Mouse (Mus musculus): ENCODE results near the gene Rnf135. TPM values are rescaled to one million over a fixed set of nuclear protein-coding genes. Genes with fewer than 3 reads are reported as not detected.
"Not testable (repeated sequence)": the region's sequence is repeated elsewhere in the genome, so short reads cannot be mapped to it uniquely, and the experiment has no call there.

Rnf135 gene
- polyA plus RNA-seq, 1 experiment from 2014 or later: 3.1 TPM

DNA sequence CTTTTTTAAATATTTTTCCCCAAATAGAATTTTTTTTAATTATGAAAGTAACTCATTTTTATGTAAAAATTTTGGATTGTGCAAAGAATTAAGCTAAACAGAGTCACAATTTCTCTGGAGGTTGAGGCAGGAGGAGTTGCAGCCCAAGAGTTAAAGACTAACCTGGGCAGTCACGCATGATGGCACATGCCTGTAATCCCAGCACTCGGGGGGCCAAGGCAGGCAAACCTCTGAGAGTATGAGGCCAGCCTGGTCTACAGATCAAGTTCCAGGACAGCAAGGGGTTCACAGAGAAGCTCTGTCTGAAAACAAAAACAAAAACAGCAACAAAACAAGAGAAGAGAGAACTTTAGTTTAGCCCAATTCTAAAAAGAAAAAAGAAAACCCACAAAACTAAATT lies 19.4 kb upstream of the Rnf135 start:
- H3K9ac ChIP-seq (replicated peaks): no peak overlapping the region
- no peaks in the 10 kb centered on the region for H3K4me1 ChIP-seq (replicated peaks)
- WGBS: 35% methylated on average over 2 of the region's 2 CpGs
- H3K27me3 ChIP-seq: no peaks in the 10 kb centered on the region
- no peak overlapping the region for H3K4me2 ChIP-seq (replicated peaks)
- H3K9me3 ChIP-seq: no peaks in the 10 kb centered on the region
- no peaks in the 10 kb centered on the region for H3K36me3 ChIP-seq
- H3K27ac ChIP-seq: no peak overlapping the region
- H3K4me3 ChIP-seq (replicated peaks): no peak overlapping the region
- ATAC-seq: no peak

DNA sequence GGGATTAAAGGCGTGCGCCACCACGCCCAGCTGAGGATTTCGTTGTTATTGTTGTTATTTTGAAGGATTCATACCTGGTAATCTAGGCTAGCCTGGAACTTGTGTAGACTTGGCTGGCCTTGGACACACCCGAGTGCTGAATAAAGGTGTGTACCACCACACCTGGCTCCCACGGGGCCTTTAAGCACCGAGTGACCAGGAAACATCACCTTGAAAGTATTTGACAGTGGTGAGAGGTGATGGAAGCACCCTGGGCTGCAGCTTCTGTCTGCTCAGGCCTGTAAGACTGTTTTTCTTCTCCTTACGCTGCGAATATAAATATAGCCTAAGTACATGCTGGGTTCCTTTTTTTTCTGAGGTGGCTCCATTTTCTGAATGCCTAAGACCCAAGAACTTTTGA lies 15.5 kb upstream of the Rnf135 start:
- H3K4me2 ChIP-seq (replicated peaks): no peak overlapping the region
- no peak overlapping the region for H3K27ac ChIP-seq
- H3K36me3 ChIP-seq: no peaks in the 10 kb centered on the region
- no peak for ATAC-seq
- H3K27me3 ChIP-seq: no peaks in the 10 kb centered on the region
- no peak overlapping the region for H3K4me3 ChIP-seq (replicated peaks)
- no peaks in the 10 kb centered on the region for H3K9me3 ChIP-seq
- no peak overlapping the region for H3K9ac ChIP-seq (replicated peaks)
- 90% methylated on average over 9 of the region's 9 CpGs for WGBS
- H3K4me1 ChIP-seq (replicated peaks): no peaks in the 10 kb centered on the region

DNA sequence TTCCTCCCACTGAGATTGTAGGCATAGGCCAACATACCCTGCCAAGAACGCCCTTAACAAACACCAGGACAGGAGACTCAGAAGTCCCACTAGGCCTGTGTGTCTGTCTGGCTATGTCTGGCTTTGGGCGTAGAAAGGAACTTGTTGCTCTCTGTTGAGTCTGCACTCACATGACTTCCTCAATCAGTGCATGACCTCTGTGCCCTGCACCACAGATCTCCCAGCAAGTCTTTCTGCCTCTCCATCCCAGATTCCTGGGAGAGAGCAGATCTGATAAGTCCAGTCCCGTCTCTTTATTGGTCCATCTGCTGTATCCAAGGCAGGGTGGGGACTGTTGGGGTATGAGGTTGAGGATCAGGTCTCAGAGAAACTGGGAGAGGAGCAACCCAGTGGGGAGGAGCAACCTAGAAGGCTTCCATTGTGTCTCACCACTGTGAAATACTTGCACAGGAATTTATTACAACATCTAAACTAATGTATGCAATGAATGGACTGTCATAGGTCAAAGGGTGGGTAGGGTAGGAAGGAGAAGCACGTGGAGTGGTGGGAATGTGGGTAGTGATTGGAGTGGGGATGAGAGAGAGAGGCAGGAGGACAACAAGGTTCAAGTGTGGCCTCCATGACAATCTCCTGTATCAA lies 14.9 kb upstream of the Rnf135 start:
- Histone ChIP-seq H3K9me3 (no peaks in the 10 kb centered on the region), H3K36me3 (no peaks in the 10 kb centered on the region), H3K4me1 (replicated peaks) (no peaks in the 10 kb centered on the region), H3K9ac (replicated peaks) (no peak overlapping the region), H3K27ac (no peak overlapping the region), H3K4me2 (replicated peaks) (no peak overlapping the region), H3K4me3 (replicated peaks) (no peak overlapping the region), H3K27me3 (no peaks in the 10 kb centered on the region)
- 82% methylated on average over 4 of the region's 4 CpGs for WGBS
- no peak for ATAC-seq

DNA sequence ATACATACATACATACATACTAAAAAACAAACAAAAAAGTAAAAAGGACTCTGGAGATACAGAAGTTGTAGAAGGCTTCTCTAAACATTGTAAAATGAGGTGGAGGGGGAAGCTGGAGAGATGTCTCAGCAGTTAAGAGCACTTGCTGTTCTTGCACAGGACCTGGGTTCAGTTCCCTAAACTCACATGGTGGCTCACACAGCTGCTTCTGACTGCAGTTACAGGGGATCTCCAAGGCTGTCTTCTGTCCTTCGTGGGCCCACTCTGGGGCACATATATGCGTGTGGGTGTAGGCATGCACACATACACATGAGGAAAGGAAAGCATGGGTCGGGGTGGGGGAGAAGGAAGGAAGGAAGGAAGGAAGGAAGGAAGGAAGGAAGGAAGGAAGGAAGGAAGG lies 14.0 kb upstream of the Rnf135 start:
- ATAC-seq: no peak
- Histone ChIP-seq H3K9ac (replicated peaks) (no peak overlapping the region), H3K36me3 (no peaks in the 10 kb centered on the region), H3K4me2 (replicated peaks) (no peak overlapping the region), H3K27me3 (no peaks in the 10 kb centered on the region), H3K27ac (no peak overlapping the region), H3K9me3 (no peaks in the 10 kb centered on the region), H3K4me1 (replicated peaks) (no peaks in the 10 kb centered on the region), H3K4me3 (replicated peaks) (no peak overlapping the region)
- 80% methylated on average over 3 of the region's 3 CpGs for WGBS

DNA sequence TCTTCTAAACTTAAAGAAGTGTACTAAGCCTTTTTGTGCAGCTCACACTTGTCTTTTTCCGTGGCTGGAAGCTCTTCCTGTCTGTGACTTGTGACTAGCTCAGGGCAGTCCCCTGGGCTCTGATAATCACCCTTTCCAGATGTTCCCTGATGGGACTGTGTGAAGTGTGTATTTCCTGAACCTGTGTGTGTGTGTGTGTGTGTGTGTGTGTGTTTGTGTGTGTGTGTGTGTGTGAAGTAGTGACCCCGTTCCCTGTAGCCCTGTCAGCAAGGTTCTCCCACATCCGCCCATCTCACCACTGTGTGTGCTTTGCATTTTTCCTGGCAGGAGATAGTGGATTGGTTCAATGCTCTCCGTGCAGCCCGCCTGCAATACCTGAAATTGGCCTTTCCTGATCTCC lies 13.3 kb upstream of the Rnf135 start:
- no peak overlapping the region for H3K4me3 ChIP-seq (replicated peaks)
- no peak overlapping the region for H3K9ac ChIP-seq (replicated peaks)
- no peaks in the 10 kb centered on the region for H3K27me3 ChIP-seq
- H3K36me3 ChIP-seq: no peaks in the 10 kb centered on the region
- ATAC-seq: no peak
- 77% methylated on average over 5 of the region's 5 CpGs for WGBS
- no peak overlapping the region for H3K4me2 ChIP-seq (replicated peaks)
- H3K9me3 ChIP-seq: no peaks in the 10 kb centered on the region
- no peak overlapping the region for H3K27ac ChIP-seq
- H3K4me1 ChIP-seq (replicated peaks): no peaks in the 10 kb centered on the region

DNA sequence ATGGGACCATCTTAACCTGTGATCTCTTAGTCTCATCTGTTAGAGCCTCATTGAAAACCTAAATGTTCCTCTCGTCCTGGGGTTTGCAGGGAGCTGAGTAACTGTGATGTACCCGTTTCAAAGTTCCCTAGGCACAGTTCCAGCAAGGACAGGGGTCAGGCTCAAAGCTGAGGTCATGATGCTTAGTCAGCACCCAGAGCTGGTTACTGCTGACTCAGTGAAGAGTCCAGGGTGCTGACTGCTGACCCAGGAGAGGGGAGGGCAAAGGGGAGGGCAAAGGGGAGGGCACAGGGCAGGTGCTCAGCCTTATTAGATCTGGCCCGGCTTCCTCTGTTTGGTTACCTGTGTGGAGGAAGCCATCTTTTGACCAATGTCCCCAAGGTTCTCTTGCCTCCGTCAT lies 11.8 kb upstream of the Rnf135 start:
- H3K9me3 ChIP-seq: no peaks in the 10 kb centered on the region
- no peak for ATAC-seq
- WGBS: 69% methylated on average over 4 of the region's 4 CpGs

DNA sequence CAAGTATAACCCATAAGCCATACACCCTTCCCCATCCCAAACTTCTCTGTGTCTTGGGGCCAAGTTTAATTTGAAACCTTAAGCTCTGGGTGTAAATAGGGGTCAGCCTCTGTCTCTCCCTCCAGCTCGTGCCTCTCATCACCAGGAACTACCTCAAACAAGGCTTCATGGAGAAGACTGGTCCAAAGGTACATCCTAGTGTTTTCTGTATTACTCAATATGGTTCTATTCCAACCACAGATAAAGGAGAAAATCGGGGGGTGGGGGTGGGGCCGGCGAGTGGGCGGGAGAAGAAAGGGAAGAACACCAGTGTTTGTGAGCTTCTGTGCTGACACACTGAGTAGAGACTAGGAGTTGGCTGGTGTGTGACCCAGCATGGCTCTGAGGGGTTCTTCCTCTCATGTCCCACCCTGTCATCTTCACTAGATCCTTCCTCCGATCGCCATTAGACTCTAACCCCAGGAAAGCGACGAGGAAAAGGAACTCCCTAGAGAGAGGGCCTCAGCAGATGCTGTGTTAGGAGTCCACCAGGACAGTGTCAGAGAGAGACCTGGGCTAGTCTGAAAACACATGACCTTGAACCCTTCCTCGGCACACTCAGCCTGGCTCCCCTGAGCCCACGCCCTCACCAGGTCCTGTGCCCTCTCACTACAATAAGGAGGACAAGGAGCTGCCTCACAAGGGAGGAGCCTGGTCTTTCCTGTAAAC lies 9.5 kb upstream of the Rnf135 start:
- Histone ChIP-seq H3K9me3 (no peaks in the 10 kb centered on the region), H3K4me3 (replicated peaks) (no peak overlapping the region), H3K4me1 (replicated peaks) (no peaks in the 10 kb centered on the region), H3K27ac (no peak overlapping the region), H3K27me3 (no peaks in the 10 kb centered on the region), H3K36me3 (no peaks in the 10 kb centered on the region), H3K9ac (replicated peaks) (no peak overlapping the region), H3K4me2 (replicated peaks) (no peak overlapping the region)
- WGBS: 80% methylated on average over 11 of the region's 11 CpGs
- ATAC-seq: no peak

More for the DNA sequence above, 11.8 kb upstream of the Rnf135 start:
- no peak overlapping the region for H3K4me3 ChIP-seq (replicated peaks)
- H3K27me3 ChIP-seq: no peaks in the 10 kb centered on the region
- H3K4me2 ChIP-seq (replicated peaks): no peak overlapping the region
- no peaks in the 10 kb centered on the region for H3K36me3 ChIP-seq
- no peak overlapping the region for H3K27ac ChIP-seq
- H3K9ac ChIP-seq (replicated peaks): no peak overlapping the region
- H3K4me1 ChIP-seq (replicated peaks): no peaks in the 10 kb centered on the region

DNA sequence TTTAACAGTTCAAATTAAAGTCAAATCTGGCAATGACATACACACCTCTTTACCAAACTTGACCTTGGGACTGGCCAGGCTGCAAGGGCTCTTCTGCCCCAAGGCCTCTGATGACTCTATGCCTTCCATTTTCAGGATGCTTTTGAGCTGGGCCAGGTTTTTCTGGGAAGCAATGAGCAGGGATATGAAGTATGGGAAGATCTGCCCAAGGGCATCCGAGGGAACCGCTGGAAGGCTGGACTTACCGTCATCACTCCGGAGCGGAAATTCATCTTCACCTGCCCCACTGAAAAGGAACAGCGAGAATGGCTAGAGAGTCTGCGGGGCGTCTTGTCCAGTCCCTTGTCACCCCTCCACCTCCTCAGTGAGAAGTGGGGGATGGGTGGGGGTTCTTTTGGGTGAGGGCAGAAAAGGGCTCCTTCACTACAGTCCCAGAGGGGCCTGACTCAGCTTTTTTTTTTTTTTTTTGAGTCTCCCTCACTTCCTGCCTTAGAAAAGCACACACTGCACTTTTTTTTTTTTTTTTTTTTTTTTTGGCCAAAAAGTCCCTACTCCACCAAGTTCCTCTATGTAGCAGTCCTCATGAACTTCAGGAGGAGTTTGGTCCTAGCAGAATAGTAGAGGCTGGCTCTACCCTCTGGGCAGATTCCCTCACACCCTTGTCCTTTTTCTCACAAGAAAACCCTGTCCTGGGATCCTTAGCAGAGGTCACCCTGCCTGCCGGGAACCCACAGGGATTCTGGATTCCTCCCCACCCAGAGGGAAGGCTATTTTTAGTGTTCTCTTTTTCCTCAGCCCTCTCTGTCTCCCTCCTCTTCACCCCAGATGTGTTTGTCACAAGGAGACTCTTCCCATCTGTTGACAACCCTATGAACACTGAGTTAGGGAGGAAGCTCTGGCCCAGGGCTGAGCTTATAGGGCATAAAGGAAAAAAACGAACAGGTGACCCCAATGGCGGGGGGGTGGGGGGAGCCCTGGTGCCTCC lies 6.4 kb upstream of the Rnf135 start:
- H3K9me3 ChIP-seq: no peaks in the 10 kb centered on the region
- no peaks in the 10 kb centered on the region for H3K36me3 ChIP-seq
- H3K4me3 ChIP-seq (replicated peaks): no peak overlapping the region
- H3K9ac ChIP-seq (replicated peaks): no peak overlapping the region
- no peaks in the 10 kb centered on the region for H3K4me1 ChIP-seq (replicated peaks)
- no peak overlapping the region for H3K27ac ChIP-seq
- no peaks in the 10 kb centered on the region for H3K27me3 ChIP-seq
- ATAC-seq: no peak
- no peak overlapping the region for H3K4me2 ChIP-seq (replicated peaks)
- WGBS: 78% methylated on average over 11 of the region's 11 CpGs

DNA sequence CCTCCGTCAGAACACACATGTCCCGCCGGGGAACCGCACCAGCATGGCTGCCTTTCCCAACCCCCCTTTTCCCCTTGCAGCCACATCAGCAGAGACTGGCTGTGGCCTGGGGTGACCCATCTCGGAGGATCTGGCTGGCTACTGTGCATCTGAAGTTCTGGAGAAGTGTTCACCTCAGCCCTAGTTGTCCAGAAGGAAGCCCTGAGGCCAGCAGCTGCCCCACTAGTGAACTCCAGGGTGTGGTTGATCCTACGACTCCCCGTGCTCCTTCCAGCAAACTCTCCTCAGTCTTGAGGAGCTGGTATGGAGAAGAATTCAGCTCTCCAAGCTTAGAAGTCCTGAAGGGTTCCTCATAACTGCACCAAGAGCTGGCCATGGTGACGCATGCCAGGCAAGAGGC lies 5.3 kb upstream of the Rnf135 start:
- peaks cover 1% of the 10 kb centered on the region; the same call in 1 of the 2 replicates for H3K4me1 ChIP-seq (replicated peaks)
- ATAC-seq: no peak
- no peak overlapping the region for H3K4me2 ChIP-seq (replicated peaks)
- H3K36me3 ChIP-seq: no peaks in the 10 kb centered on the region
- H3K9me3 ChIP-seq: no peaks in the 10 kb centered on the region
- WGBS: 92% methylated on average over 8 of the region's 8 CpGs
- no peak overlapping the region for H3K9ac ChIP-seq (replicated peaks)
- H3K27ac ChIP-seq: no peak overlapping the region
- no peak overlapping the region for H3K4me3 ChIP-seq (replicated peaks)
- H3K27me3 ChIP-seq: no peaks in the 10 kb centered on the region

DNA sequence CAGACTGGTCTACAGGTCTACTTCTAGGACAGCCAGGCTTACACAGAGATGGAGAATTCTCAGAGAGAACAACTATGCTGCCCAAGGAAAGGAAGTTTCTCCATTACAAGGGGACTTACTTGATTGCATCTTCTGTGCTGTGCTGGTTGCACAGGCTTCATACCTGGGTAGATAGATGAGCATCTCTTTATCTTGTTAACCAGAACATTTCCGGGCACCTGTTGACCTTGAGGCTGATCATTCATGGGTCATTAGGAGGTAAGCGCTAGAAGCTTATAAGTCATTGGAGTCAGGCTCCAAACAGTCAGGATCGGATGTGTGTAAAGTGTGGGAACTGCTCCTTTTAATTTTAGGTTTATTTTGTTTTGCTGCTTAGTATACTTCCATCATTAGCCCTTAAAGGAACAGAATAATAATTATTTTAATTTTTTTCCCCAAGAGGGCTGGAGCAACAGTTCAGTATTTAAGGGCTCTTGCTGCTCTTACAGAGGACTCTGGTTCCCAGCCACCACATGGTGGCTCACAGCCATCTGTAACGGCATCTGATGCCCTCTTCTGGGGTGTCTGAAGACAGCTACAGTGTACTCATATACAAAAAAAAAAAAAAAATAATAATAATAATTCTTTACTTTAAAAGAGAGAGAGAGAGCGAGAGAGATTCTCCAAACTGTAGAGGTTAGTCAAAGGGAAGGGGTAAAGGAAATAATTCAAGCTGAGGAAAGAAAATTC lies 2.5 kb upstream of the Rnf135 start:
- Histone ChIP-seq H3K27ac (no peak overlapping the region), H3K27me3 (no peaks in the 10 kb centered on the region), H3K4me1 (replicated peaks) (peaks cover 10% of the 10 kb centered on the region; the same call in 1 of the 2 replicates), H3K36me3 (no peaks in the 10 kb centered on the region), H3K9me3 (no peaks in the 10 kb centered on the region), H3K4me2 (replicated peaks) (no peak overlapping the region), H3K9ac (replicated peaks) (no peak overlapping the region), H3K4me3 (replicated peaks) (no peak overlapping the region)
- ATAC-seq: no peak
- 76% methylated on average over 5 of the region's 5 CpGs for WGBS

DNA sequence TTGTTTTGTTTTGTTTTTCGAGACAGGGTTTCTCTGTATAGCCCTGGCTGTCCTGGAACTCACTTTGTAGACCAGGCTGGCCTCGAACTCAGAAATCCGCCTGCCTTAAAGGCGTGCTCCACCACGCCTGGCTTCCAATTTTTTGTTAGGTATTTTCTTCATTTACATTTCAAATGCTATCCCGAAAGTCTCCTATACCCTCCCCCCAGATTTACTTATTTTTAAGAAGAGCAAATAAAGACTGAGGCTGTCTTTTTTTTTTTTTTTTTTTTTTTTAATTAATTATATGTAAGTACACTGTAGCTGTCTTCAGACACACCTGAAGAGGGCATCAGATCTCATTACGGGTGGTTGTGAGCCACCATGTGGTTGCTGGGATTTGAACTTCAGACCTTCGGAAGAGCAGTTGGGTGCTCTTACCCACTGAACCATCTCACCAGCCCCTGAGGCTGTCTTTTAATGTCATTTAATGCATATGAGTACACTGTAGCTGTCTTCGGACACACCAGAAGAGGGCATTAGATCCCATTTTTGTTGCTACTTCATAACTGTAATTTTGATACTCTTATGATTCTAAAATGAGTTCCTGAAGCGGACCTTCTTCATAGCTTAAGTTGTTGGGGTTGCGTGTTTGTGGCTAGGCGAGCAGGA lies 472 bp upstream of the Rnf135 start:
- Histone ChIP-seq H3K4me3 (replicated peaks) (peak overlapping the region; percentile 47), H3K4me2 (replicated peaks) (peak overlapping the region; percentile 60), H3K9ac (replicated peaks) (peak overlapping the region; percentile 67; the same call in 1 of the 2 replicates)
- not testable (repeated sequence) for H3K4me1 ChIP-seq (replicated peaks); H3K9me3 ChIP-seq; H3K27me3 ChIP-seq; H3K36me3 ChIP-seq; ATAC-seq; H3K27ac ChIP-seq
- 45% methylated on average over 12 of the region's 12 CpGs for WGBS
